Mouse (Mus musculus) E14TG2a.4 (cell line): ENCODE results near the gene Il1r1.

Experiments
- CTCF ChIP-seq: conservative IDR thresholded peaks from 2 replicates; pipeline ENCODE4 v1.5.1; 2014; ENCODE audit warnings: low read length
- NANOG ChIP-seq: IDR thresholded peaks from 2 replicates; pipeline ENCODE4 v1.6.1; 2014; ENCODE audit warnings: borderline replicate concordance, low read length, mixed read lengths

- TF ChIP-seq CTCF (no peak), NANOG (no peak)
Observed at GRCm38 (mm10) chr1:40179493-40179892, 45.4 kb upstream of the Il1r1 start.
